Mouse (Mus musculus): Measurements from ENCODE around the gene Eomes. TPM values are rescaled to one million over a fixed set of nuclear protein-coding genes. Genes with fewer than 3 reads are reported as not detected.

Gene Eomes
- total and polyA plus RNA-seq, 3 experiments, result not detected

DNA sequence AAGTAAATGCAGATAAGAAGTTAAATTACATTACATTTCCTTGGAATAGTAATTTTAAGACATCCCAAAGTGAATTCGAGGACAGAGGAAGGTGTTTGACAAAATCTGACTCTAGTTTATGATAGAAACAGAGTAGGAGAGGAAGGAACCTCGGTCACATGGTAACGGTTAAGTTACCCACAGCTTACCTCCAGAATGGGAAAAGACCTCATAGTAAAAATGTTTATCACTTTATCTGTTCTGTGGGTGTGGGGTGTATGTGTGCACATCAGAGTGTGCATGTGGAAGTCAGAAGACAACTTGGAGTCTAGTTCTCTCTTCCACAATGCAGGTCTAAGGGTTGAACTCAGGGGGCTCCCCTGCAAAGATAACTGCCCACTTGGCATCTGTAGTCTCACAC is 38.1 kb downstream of the Eomes start:
- H3K4me2 ChIP-seq (ENCODE audit: insufficient read depth, low read depth, poor library complexity, severe bottlenecking), result no peak overlapping the region
- no peak for TF ChIP-seq UBTF (IDR thresholded peaks at IDR 0.05; ENCODE audit: low read depth, low read length)
- no peak for TF ChIP-seq KAT2A (IDR thresholded peaks at IDR 0.05; ENCODE audit: insufficient replicate concordance, low read length)
- TF ChIP-seq E2F4 (IDR thresholded peaks at IDR 0.05; ENCODE audit: insufficient replicate concordance, low read depth, low read length), result no peak
- no peak for TF ChIP-seq ZC3H11A (IDR thresholded peaks at IDR 0.05; ENCODE audit: low read depth, low read length)
- TF ChIP-seq GABPA (IDR thresholded peaks at IDR 0.05; ENCODE audit: insufficient replicate concordance, low read depth, low read length), result no peak
- TF ChIP-seq NELFE (IDR thresholded peaks at IDR 0.05; ENCODE audit: low read depth, low read length), result no peak
- no peak for TF ChIP-seq MYC (IDR thresholded peaks at IDR 0.05; ENCODE audit: low read depth, low read length)
- no peak for TF ChIP-seq MXI1 (IDR thresholded peaks at IDR 0.05; ENCODE audit: low read depth, low read length)
- TF ChIP-seq TCF12 (IDR thresholded peaks at IDR 0.05; ENCODE audit: low read depth, low read length), result no peak
- TF ChIP-seq MEF2A (IDR thresholded peaks at IDR 0.05; ENCODE audit: borderline replicate concordance, low read depth, low read length), result no peak
- TF ChIP-seq JUND (conservative IDR thresholded peaks at IDR 0.05; ENCODE audit: low read depth, low read length), result no peak
- no peak for TF ChIP-seq JUN (IDR thresholded peaks at IDR 0.05; ENCODE audit: insufficient read depth, low read depth, low read length)
- TF ChIP-seq EP300 (IDR thresholded peaks at IDR 0.05; ENCODE audit: low read length), result no peak
- dilution Hi-C loops (cut with MboI; ENCODE audit: extremely low pct_ligation_motif_present, extremely low pct_unique_long_range_greater_than_20kb, low sequenced_read_pairs), result no loop called here

DNA sequence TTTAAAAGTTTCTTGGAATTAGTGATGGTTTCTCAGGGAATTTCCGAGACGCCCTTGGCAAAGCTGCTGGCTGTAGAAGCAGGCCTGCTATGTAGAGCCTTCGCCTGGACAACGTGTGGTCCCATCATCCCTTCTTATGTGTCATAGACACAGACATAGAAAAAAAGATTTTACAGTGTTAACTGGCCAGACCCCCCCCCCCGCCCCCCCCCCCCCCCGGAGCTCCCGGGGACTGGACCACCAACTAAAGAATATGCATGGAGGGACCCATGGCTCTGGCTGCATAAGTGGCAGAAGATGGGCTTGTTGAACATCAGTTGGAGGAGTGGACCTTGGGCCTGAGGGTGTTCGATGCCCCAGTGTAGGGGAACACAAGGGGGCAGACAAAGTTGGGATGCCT is 39.6 kb downstream of the Eomes start:
- peaks cover 4 to 57% of the 10 kb centered on the region in 2 experiments for H3K4me1 ChIP-seq (ENCODE audit: control insufficient read depth in 1 of 2, insufficient read depth in 2 of 2)
- no peak overlapping the region for H3K27ac ChIP-seq (ENCODE audit: insufficient read depth, low read depth)
- H3K9ac ChIP-seq (ENCODE audit: insufficient read depth, low read depth), result no peak overlapping the region
- no peak for DNase-seq (ENCODE audit: extremely low read depth)
- H3K79me2 ChIP-seq (replicated peaks; ENCODE audit: control insufficient read depth, extremely low read depth, insufficient read depth, poor library complexity, severe bottlenecking), result peaks cover 28% of the 10 kb centered on the region
- TF ChIP-seq ZMIZ1 (IDR thresholded peaks at IDR 0.05; ENCODE audit: low read depth, low read length) (no peak), POLR2AphosphoS2 (IDR thresholded peaks at IDR 0.05; ENCODE audit: low read depth, low read length) (no peak), MEF2A (IDR thresholded peaks at IDR 0.05; ENCODE audit: borderline replicate concordance, low read depth, low read length) (no peak), RAD21 (IDR thresholded peaks at IDR 0.05; ENCODE audit: low read depth, low read length) (no peak), EP300 (IDR thresholded peaks at IDR 0.05; ENCODE audit: low read length) (no peak), MAX (IDR thresholded peaks at IDR 0.05; ENCODE audit: low read length) (no peak), NELFE (IDR thresholded peaks at IDR 0.05; ENCODE audit: low read depth, low read length) (no peak), IRF4 (IDR thresholded peaks at IDR 0.05; ENCODE audit: low read depth, low read length) (no peak), MAZ (IDR thresholded peaks at IDR 0.05; ENCODE audit: low read depth, low read length) (no peak), SMC3 (IDR thresholded peaks at IDR 0.05; ENCODE audit: low read depth, low read length) (no peak), ZC3H11A (IDR thresholded peaks at IDR 0.05; ENCODE audit: low read depth, low read length) (no peak)
- peaks cover 6% of the 10 kb centered on the region for H3K9me3 ChIP-seq (replicated peaks; ENCODE audit: low read length)
- in situ Hi-C loops (cut with MboI; ENCODE audit: low pct_ligation_motif_present, low pct_unique_long_range_greater_than_20kb, low sequenced_read_pairs), result no loop called here
- peaks cover 20 to 64% of the 10 kb centered on the region in 2 experiments for H3K36me3 ChIP-seq (replicated peaks in 1 of 2; ENCODE audit: control insufficient read depth in 1 of 2, insufficient read depth in 1 of 2, low read length in 1 of 2)
- no peak overlapping the region for H3K4me3 ChIP-seq (replicated peaks in 1 of 3; ENCODE audit: low read depth in 2 of 3, low read length in 2 of 3, poor library complexity in 1 of 3)
- no peak overlapping the region for H3K4me2 ChIP-seq (ENCODE audit: insufficient read depth, low read depth, poor library complexity, severe bottlenecking)
- dilution Hi-C loops (cut with MboI; ENCODE audit: extremely low pct_ligation_motif_present, extremely low pct_unique_long_range_greater_than_20kb, low sequenced_read_pairs), result no loop called here
- H3K27me3 ChIP-seq (replicated peaks), result no peaks in the 10 kb centered on the region

More for the DNA sequence above, 38.1 kb downstream of the Eomes start:
- Histone ChIP-seq H3K4me3 (replicated peaks in 1 of 3; ENCODE audit: low read depth in 2 of 3, low read length in 2 of 3, poor library complexity in 1 of 3) (no peak overlapping the region), H3K4me1 (ENCODE audit: control insufficient read depth in 1 of 2, insufficient read depth in 2 of 2) (peaks cover 6 to 71% of the 10 kb centered on the region in 2 experiments), H3K27ac (ENCODE audit: insufficient read depth, low read depth) (no peak overlapping the region), H3K9me3 (replicated peaks; ENCODE audit: low read length) (peaks cover 6% of the 10 kb centered on the region), H3K9ac (ENCODE audit: insufficient read depth, low read depth) (no peak overlapping the region), H3K36me3 (replicated peaks in 1 of 2; ENCODE audit: control insufficient read depth in 1 of 2, insufficient read depth in 1 of 2, low read length in 1 of 2) (peaks cover 16 to 61% of the 10 kb centered on the region in 2 experiments), H3K79me2 (replicated peaks; ENCODE audit: control insufficient read depth, extremely low read depth, insufficient read depth, poor library complexity, severe bottlenecking) (peaks cover 35% of the 10 kb centered on the region), H3K27me3 (replicated peaks) (no peaks in the 10 kb centered on the region)
- no peak for DNase-seq (ENCODE audit: extremely low read depth)
- in situ Hi-C loops (cut with MboI; ENCODE audit: low pct_ligation_motif_present, low pct_unique_long_range_greater_than_20kb, low sequenced_read_pairs), result no loop called here

All from CH12.LX (cell line).